Mouse (Mus musculus) kidney, adult 2 months (tissue): ENCODE measurements around the gene Zfp764. TPM values are rescaled to one million over a fixed set of nuclear protein-coding genes. Genes with fewer than 3 reads are reported as not detected.
A peak's percentile ranks its signal among the peaks of the same experiment; 100 is the strongest.
"Not testable (repeated sequence)": the region's sequence is repeated elsewhere in the genome, so short reads cannot be mapped to it uniquely, and the experiment has no call there.

Experiments
- DNase-seq: peaks from one replicate; pipeline ENCODE4 v3.0.0; 2021
- H3K27ac ChIP-seq: fragments of 200-500 bp; 2 replicates; pipeline ENCODE4 v1.5.1; 2012; ENCODE audit warnings: low read depth, low read length, control low read depth, inconsistent platforms; ENCODE audit not compliant: insufficient read depth
- H3K27me3 ChIP-seq: fragments of 200-500 bp; replicated peaks from 2 replicates; pipeline ENCODE4 v1.6.1; 2012; ENCODE audit warnings: mild to moderate bottlenecking, moderate library complexity, low read length, inconsistent platforms; ENCODE audit not compliant: control insufficient read depth, insufficient read depth
- H3K36me3 ChIP-seq: fragments of 200-500 bp; 2 replicates; pipeline ENCODE4 v1.6.1; 2012; ENCODE audit warnings: mild to moderate bottlenecking, moderate library complexity, low read length, inconsistent platforms; ENCODE audit not compliant: control insufficient read depth, insufficient read depth
- H3K4me1 ChIP-seq: fragments of 200-500 bp; 2 replicates; pipeline ENCODE4 v1.6.1; 2011; ENCODE audit warnings: low read length; ENCODE audit not compliant: control insufficient read depth, insufficient read depth
- H3K4me3 ChIP-seq: fragments of 200-500 bp; 2 replicates; pipeline ENCODE4 v1.5.1; 2011; ENCODE audit warnings: mild to moderate bottlenecking, low read depth, low read length, control low read depth; ENCODE audit not compliant: insufficient read depth
- CTCF ChIP-seq: fragments of 200-500 bp; conservative IDR thresholded peaks from 2 replicates; pipeline ENCODE4 v1.5.1; 2011; ENCODE audit warnings: low read depth, mild to moderate bottlenecking, control low read depth, low read length, moderate library complexity, mixed read lengths; ENCODE audit not compliant: insufficient read depth, insufficient read length
- POLR2A ChIP-seq: fragments of 200-500 bp; IDR thresholded peaks from one replicate; pipeline ENCODE4 v1.6.1; 2011; ENCODE audit warnings: low read depth, low read length, control low read depth
- WGBS: fragments of 180-500 bp; shearing (Covaris S2); methylation state at CpG from one replicate; pipeline ENCODE4 v1.1.7; 2018; 5-methylcytosine and 5-hydroxymethylcytosine counted together
- polyA plus RNA-seq: library from polyadenylated mRNA; depleted of rRNA; stranded (reverse); fragments of >200 nt; gene quantifications from 2 replicates; pipeline ENCODE4 v1.2.3, GENCODE M21; 2012

The Zfp764 gene
- polyA plus RNA-seq, 1 experiment: 6.2 TPM

GRCm38 (mm10) chr7:127402980-127403379 lies 3.6 kb downstream of the Zfp764 start:
- no peak overlapping the region for H3K4me3 ChIP-seq
- no peaks in the 10 kb centered on the region for H3K36me3 ChIP-seq
- TF ChIP-seq POLR2A: no peak
- 0 out of 2 replicates have a peak, but pooled peaks have one; percentile 17 for TF ChIP-seq CTCF
- DNase-seq: no peak
- WGBS: 68% methylated on average over 2 of the region's 2 CpGs
- peaks cover 2% of the 10 kb centered on the region; the same call in 1 of the 2 replicates for H3K4me1 ChIP-seq
- no peaks in the 10 kb centered on the region for H3K27me3 ChIP-seq
- no peak overlapping the region for H3K27ac ChIP-seq

- Histone ChIP-seq H3K4me1 (no peaks in the 10 kb centered on the region), H3K4me3 (no peak overlapping the region), H3K27me3 (no peaks in the 10 kb centered on the region), H3K27ac (no peak overlapping the region), H3K36me3 (no peaks in the 10 kb centered on the region)
- WGBS: 63% methylated on average over 3 of the region's 3 CpGs
- no peak for TF ChIP-seq POLR2A
- no peak for DNase-seq
These were observed 6.3 kb downstream of the Zfp764 start for GRCm38 (mm10) chr7:127400355-127400754.

GRCm38 (mm10) chr7:127393944-127394333 lies 12.7 kb downstream of the Zfp764 start:
- Histone ChIP-seq H3K4me3 (peak overlapping the region; percentile 43), H3K36me3 (no peaks in the 10 kb centered on the region), H3K27ac (peak overlapping the region; percentile 14; the same call in 1 of the 2 replicates), H3K4me1 (peaks cover 8% of the 10 kb centered on the region; the same call in 1 of the 2 replicates), H3K27me3 (no peaks in the 10 kb centered on the region)
- WGBS: 4% methylated on average over 7 of the region's 7 CpGs
- no peak for DNase-seq
- TF ChIP-seq CTCF (no peak), POLR2A (no peak)

GRCm38 (mm10) chr7:127393157-127393943 lies 13.3 kb downstream of the Zfp764 start, which contains the start of gene E430018J23Rik:
Gene E430018J23Rik (minus strand): TSS chr7:127393629.
- peak; percentile 100 for DNase-seq
- WGBS: under 1% methylated on average over 45 of the region's 45 CpGs
- TF ChIP-seq POLR2A (peak; percentile 35), CTCF (no peak)
- peak within 1 kb of the TSS; percentile 87 for H3K27ac ChIP-seq
- no peaks in the 10 kb centered on the region for H3K36me3 ChIP-seq
- H3K4me3 ChIP-seq: peak within 1 kb of the TSS; percentile 91
- H3K4me1 ChIP-seq: peaks cover 8% of the 10 kb centered on the region; the same call in 1 of the 2 replicates
- no peaks in the 10 kb centered on the region for H3K27me3 ChIP-seq

GRCm38 (mm10) chr7:127392251-127392824 lies 14.3 kb downstream of the Zfp764 start:
- peaks cover 8% of the 10 kb centered on the region; the same call in 1 of the 2 replicates for H3K4me1 ChIP-seq
- no peaks in the 10 kb centered on the region for H3K36me3 ChIP-seq
- WGBS: 80% methylated on average over 8 of the region's 8 CpGs
- H3K4me3 ChIP-seq: peak overlapping the region; percentile 91; the same call in 1 of the 2 replicates
- TF ChIP-seq CTCF (no peak), POLR2A (no peak)
- H3K27me3 ChIP-seq: no peaks in the 10 kb centered on the region
- H3K27ac ChIP-seq: no peak overlapping the region
- no peak for DNase-seq

GRCm38 (mm10) chr7:127391538-127391937 lies 15.1 kb downstream of the Zfp764 start:
- WGBS: 94% methylated on average over 16 of the region's 16 CpGs

GRCm38 (mm10) chr7:127390306-127390705 lies 16.3 kb downstream of the Zfp764 start:
- DNase-seq: no peak
- Histone ChIP-seq H3K36me3 (no peaks in the 10 kb centered on the region), H3K4me1 (peaks cover 8% of the 10 kb centered on the region; the same call in 1 of the 2 replicates), H3K4me3 (no peak overlapping the region), H3K27me3 (no peaks in the 10 kb centered on the region), H3K27ac (no peak overlapping the region)
- TF ChIP-seq POLR2A (no peak), CTCF (no peak)
- 69% methylated on average over 7 of the region's 7 CpGs for WGBS

More at GRCm38 (mm10) chr7:127391538-127391937, 15.1 kb downstream of the Zfp764 start:
- DNase-seq: no peak
- Histone ChIP-seq H3K27ac (no peak overlapping the region), H3K4me1 (peaks cover 8% of the 10 kb centered on the region; the same call in 1 of the 2 replicates), H3K27me3 (no peaks in the 10 kb centered on the region), H3K36me3 (no peaks in the 10 kb centered on the region), H3K4me3 (no peak overlapping the region)
- TF ChIP-seq POLR2A (no peak), CTCF (no peak)

- H3K36me3 ChIP-seq, H3K4me3 ChIP-seq, DNase-seq, H3K27ac ChIP-seq, H3K4me1 ChIP-seq, H3K27me3 ChIP-seq: not testable (repeated sequence)
These were observed 18.4 kb downstream of the Zfp764 start for GRCm38 (mm10) chr7:127388201-127388600.
